Mouse (Mus musculus) G1E (cell line): ENCODE measurements around the gene Tfpi.

ENCODE experiments used
- CTCF ChIP-seq: IDR thresholded peaks from 2 replicates; pipeline ENCODE4 v1.5.1; 2012; ENCODE audit warnings: low read depth, low read length, inconsistent platforms, mixed read lengths
- GATA1 ChIP-seq: IDR thresholded peaks from 2 replicates; pipeline ENCODE4 v1.6.1; 2012; ENCODE audit warnings: borderline replicate concordance, low read length, inconsistent platforms, mixed read lengths
- GATA2 ChIP-seq: IDR thresholded peaks from 2 replicates; pipeline ENCODE4 v1.6.1; 2012; ENCODE audit warnings: low read depth, low read length, inconsistent platforms, borderline replicate concordance

- TF ChIP-seq CTCF (no peak), GATA2 (no peak), GATA1 (no peak)
Measured at GRCm38 (mm10) chr2:84396557-84396956, 80.0 kb downstream of the Tfpi start.
